Mouse (Mus musculus): ENCODE measurements around the gene Rtn2.

Gene Rtn2

GRCm38 (mm10) chr7:19282385-19282784, at the start of gene Rtn2:
Gene Rtn2 (plus strand): TSS chr7:19282624.
- DNase-seq (ENCODE audit: low read depth in 2 of 2, low spot score in 2 of 2): peak; percentile 61 to 73

DNA sequence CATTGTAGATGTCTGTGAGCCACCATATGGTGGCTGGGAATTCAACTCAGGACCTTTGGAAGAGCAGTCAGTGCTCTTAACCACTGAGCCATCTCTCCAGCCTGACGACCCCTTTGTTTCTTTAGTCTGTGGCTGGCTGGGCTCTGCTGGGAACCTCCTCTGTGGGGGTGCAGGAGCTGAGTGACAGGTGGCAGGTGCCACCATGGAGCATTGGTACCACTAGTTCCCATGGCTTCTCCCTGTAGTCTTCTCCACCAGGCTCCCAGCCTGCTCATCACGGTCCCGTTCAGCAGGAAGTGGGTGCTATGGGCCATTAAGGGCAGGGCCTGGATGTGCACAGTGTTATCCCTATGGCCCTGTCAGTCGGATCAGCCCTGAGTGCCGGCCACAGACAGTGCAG, 47.8 kb upstream of the Rtn2 start:
- DNase-seq (ENCODE audit: low read depth in 2 of 2, low spot score in 2 of 2): no peak

DNA sequence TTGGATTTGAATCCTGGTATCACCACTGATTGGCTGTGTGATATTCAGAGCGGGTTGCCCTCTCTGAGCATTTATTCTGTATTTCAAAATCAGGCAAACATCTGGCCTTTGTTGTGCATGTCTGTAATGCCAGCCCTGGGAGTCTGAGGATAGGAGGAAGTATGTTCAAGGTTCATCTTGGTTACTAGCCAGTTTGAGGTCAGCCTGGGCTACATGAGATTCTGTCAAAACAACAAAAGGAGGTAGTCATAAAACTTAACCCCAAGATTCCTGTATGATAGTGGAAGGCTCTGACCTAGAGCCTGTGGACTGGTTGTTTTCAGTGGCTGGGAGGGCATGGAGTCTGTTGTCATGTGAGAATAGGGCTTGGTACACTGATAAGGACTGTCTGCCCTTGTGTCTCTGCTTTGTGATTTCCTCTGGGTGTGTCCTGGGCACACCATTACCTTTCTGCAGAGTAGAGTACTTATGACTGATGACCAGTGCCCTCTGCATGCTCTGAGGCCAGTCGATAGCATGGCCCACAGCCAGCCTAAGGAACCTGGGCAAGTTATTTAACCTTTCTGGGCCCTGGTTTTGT, 47.2 kb upstream of the Rtn2 start:
- DNase-seq (ENCODE audit: low read depth in 2 of 2, low spot score in 2 of 2): no peak

GRCm38 (mm10) chr7:19236411-19236810, 46.0 kb upstream of the Rtn2 start:
- DNase-seq (ENCODE audit: low read depth in 2 of 2, low spot score in 2 of 2): no peak

DNA sequence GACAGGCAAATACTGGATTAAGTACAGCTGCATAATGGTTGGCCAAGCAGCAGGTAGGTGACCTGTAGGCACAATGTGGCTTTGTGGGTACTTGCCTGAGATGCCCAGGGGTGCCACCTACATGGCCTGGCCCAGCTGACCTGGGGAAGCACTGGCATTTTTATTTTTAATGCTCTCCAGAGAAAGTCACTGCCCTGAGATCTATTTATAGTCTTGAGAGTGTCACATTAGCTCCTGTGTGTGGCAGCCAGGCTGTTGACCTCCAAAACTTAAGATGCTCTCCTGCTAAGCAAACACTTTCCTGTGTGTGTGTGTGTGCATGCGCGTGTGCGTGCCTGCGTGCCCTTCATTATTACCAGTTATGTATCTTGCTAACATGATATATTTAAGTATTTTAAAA, 44.1 kb upstream of the Rtn2 start:
- no peak for DNase-seq (ENCODE audit: low read depth in 2 of 2, low spot score in 2 of 2)

DNA sequence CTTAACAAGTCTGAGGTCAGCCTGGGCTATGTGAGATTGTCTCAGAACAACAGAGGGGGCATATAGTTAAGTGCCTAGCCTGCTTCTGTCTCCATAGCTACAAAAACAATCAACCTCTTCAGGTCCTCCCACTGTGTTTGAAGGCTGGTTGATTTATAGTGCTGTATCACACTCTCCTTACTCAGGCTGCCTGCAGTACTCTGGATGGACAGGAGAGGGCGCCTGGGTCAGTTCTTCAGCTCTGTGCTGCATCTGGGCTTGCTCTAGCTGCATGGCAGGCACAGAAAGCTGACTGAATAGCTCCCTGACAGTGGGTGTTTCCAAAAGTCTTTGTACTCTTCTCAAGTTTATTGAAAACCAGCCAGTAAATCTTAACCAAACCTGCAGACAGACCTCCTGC, 43.0 kb upstream of the Rtn2 start:
- DNase-seq (ENCODE audit: low read depth in 2 of 2, low spot score in 2 of 2): peak; percentile 90 to 93

DNA sequence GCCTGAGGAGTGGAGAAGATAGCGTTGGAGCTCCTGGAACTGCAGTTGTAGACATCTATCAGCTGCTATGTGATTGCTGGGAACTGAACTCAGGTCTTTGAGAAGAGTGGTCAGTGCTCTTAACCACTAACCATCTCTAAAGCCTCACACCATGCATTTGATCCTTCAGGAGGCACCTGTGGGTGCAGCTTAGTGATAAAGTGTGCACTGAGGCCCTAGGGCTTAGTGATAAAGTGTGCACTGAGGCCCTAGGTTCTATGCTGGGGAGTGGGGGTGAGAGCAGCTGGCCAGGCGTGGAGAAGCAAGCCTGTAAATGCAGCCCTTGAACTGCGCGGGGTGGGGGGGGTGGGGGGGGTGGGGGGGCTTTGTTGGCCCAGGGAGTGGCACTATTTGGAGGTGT, 42.4 kb upstream of the Rtn2 start:
- DNase-seq (ENCODE audit: low read depth in 2 of 2, low spot score in 2 of 2): no peak

DNA sequence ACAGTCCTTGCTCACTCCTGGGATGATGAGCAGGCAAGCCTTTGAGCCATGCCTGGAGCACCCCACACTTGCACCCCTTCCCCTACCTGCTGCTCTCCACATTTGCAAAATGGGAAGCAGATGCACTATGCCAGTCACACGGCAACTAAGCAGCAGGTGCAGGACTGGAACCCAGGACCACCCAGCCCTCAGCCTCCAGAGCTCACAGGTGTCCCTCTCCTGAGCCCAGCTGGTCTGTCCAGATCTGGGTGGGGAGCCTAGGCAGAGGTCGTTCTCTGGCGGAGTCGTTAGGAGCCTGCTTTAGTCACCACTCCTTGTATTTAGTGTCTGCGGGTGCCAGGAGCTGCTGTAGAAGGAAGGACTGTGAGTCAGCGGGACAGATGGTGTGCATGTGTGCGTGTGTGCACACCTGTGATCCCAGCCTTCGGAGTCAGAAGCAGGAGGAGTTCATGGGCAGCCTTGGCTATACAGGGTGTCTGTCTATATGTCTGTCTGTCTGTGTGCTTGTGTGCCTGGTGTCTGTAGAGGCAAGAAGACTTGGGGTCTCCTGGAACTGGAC, 41.4 kb upstream of the Rtn2 start:
- DNase-seq (ENCODE audit: low read depth in 2 of 2, low spot score in 2 of 2): no peak

- DNase-seq (ENCODE audit: low read depth in 2 of 2, low spot score in 2 of 2): no peak
Observed at GRCm38 (mm10) chr7:19242005-19242404, 40.4 kb upstream of the Rtn2 start.

DNA sequence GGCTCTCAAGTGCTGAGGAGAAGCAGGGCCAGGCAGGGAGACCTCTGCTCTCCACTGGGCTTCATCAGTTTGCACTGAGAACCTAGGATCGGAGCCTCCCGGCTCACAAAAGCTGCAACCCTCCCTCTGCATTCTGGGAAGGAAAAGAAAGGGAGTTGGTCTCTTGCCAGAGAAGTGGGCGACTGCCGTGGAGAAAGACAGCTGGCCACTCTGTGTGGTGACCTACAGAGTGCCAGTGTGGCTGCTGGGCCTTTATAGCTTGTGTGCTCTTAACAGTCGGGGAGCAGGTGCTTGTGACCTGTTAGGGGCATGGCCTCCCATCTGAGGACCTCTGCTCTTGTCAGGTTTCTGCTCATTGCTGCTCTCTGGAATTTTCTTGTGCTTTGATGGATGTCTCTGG, 38.6 kb upstream of the Rtn2 start:
- no peak for DNase-seq (ENCODE audit: low read depth in 2 of 2, low spot score in 2 of 2)

- DNase-seq (ENCODE audit: low read depth in 2 of 2, low spot score in 2 of 2): no peak
Observed at GRCm38 (mm10) chr7:19245083-19245482, 37.3 kb upstream of the Rtn2 start.

DNA sequence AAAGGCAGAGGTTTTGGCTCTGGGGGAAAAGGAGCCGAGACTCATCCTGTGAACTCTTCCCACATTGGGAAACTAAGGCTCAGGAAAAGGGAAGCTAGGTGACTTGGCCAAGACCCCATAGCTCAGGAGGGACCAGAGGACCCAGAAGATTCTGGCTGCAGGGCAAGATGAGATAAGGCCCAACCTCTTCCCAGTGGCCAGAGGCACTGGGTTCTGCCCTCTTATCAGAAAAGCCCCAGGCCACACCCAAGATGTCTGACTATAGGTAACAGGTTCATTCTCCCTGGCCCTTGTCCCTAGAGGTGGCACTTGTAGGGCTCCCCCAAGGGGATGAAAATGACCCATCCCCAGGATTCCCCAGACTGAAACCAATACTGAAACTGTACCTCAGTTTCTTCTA, 35.6 kb upstream of the Rtn2 start:
- DNase-seq (ENCODE audit: low read depth in 2 of 2, low spot score in 2 of 2): no peak

GRCm38 (mm10) chr7:19247511-19247910, 34.9 kb upstream of the Rtn2 start:
- DNase-seq (ENCODE audit: low read depth in 2 of 2, low spot score in 2 of 2): no peak

- no peak for DNase-seq (ENCODE audit: low read depth in 2 of 2, low spot score in 2 of 2)
Observed at GRCm38 (mm10) chr7:19252078-19252477, 30.3 kb upstream of the Rtn2 start.

- no peak for DNase-seq (ENCODE audit: low read depth in 2 of 2, low spot score in 2 of 2)
Observed at GRCm38 (mm10) chr7:19253437-19253836, 29.0 kb upstream of the Rtn2 start.

DNA sequence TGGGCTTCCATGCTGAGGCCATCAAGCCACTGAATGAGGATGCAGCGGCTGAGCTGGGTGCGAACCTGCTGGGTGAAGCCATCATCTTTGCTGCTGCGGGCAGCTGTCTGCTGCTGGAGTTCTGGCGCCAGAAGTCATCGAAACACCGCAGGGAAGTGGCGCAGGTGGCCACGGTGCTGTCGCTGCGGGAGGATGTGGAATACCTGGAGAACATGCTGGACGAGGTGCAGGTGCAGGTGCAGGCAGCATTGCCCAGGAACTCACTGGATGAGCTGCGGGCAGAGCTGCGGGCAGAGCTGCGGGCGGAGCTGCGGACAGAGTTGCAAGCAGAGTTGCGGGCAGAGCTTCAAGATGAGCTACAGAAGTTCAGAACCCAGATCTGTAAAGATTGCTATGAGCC, 27.0 kb upstream of the Rtn2 start:
- no peak for DNase-seq (ENCODE audit: low read depth in 2 of 2, low spot score in 2 of 2)

- DNase-seq (ENCODE audit: low read depth in 2 of 2, low spot score in 2 of 2): no peak
Observed at GRCm38 (mm10) chr7:19256567-19256966, 25.9 kb upstream of the Rtn2 start.

- DNase-seq (ENCODE audit: low read depth in 2 of 2, low spot score in 2 of 2): no peak
Observed at GRCm38 (mm10) chr7:19257390-19258022, 24.9 kb upstream of the Rtn2 start.

- no peak for DNase-seq (ENCODE audit: low read depth in 2 of 2, low spot score in 2 of 2)
Observed at GRCm38 (mm10) chr7:19258336-19258735, 24.1 kb upstream of the Rtn2 start.

DNA sequence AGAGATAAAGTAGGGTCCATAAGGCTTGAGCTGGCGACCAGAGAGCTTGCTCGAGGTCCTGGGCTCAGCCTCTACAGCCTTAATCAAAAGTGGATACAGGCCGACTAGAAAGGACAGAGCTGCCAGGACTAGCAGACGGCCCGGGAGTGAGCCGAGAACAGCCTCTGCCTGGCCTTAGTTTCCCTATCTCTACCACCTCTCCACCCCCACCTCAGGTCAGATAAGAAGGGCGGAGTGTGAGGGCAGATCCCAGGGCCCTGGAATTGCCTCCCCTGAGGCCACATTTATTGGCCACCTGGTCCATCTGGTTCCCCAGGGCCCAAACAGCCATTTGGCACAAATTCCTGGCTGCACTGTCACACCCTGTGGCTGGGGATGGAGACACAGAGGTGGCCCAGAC, 17.3 kb upstream of the Rtn2 start:
- DNase-seq (ENCODE audit: low read depth in 2 of 2, low spot score in 2 of 2): no peak

GRCm38 (mm10) chr7:19265928-19266822, 16.2 kb upstream of the Rtn2 start:
- peak; percentile 16 to 35 for DNase-seq (ENCODE audit: low read depth in 2 of 2, low spot score in 2 of 2)

DNA sequence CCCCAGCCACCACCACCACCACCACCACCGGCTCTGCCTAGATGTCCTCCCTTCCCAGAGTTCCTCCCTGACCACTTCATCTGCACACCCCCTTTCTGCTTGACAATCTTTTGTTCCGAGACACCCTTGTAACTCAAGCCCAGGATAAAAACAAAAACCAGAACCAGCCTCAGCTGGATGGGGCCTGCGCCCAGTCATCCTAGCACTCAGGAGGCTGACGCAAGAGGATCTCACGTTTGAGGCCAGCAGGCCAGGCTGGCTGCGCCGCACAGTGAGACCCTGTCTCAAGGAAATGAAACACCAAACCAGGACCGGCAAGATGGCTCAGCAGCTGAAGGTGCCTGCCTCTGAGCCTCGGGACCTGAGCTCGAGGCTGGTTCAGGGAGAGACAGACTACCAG, 15.4 kb upstream of the Rtn2 start:
- DNase-seq (ENCODE audit: low read depth in 2 of 2, low spot score in 2 of 2): no peak

Data from CD8-positive naive resting alpha-beta T cell, adult 2 months (primary cell).